Mouse (Mus musculus) forebrain, embryonic 13.5 days (tissue): ENCODE results near the gene Hoxb6. TPM values are rescaled to one million over a fixed set of nuclear protein-coding genes. Genes with fewer than 3 reads are reported as not detected.

Source experiments
- ATAC-seq: fragments of 200-750 bp; cut with Nextera tagmentation; 2 replicates; pipeline ENCODE4 v1.8.0; 2017
- H3K27ac ChIP-seq: fragments of 300-500 bp; sonication (generic); 2 replicates; pipeline ENCODE4 v1.5.1; 2015; ENCODE audit warnings: inconsistent platforms, mild to moderate bottlenecking, moderate library complexity
- H3K27me3 ChIP-seq: fragments of 300-500 bp; sonication (generic); 2 replicates; pipeline ENCODE4 v1.6.1; 2015; ENCODE audit warnings: mild to moderate bottlenecking, inconsistent platforms
- H3K36me3 ChIP-seq: fragments of 300-500 bp; sonication (generic); 2 replicates; pipeline ENCODE4 v1.6.1; 2015; ENCODE audit warnings: mild to moderate bottlenecking, inconsistent platforms; ENCODE audit not compliant: poor library complexity, severe bottlenecking
- H3K4me1 ChIP-seq: fragments of 300-500 bp; sonication (generic); 2 replicates; pipeline ENCODE4 v1.6.1; 2015; ENCODE audit warnings: inconsistent platforms
- H3K4me2 ChIP-seq: fragments of 300-500 bp; sonication (generic); 2 replicates; pipeline ENCODE4 v1.6.1; 2015; ENCODE audit warnings: inconsistent platforms, mild to moderate bottlenecking, moderate library complexity
- H3K4me3 ChIP-seq: fragments of 300-500 bp; sonication (generic); 2 replicates; pipeline ENCODE4 v1.5.1; 2015; ENCODE audit warnings: mild to moderate bottlenecking, inconsistent platforms
- H3K9ac ChIP-seq: fragments of 300-500 bp; sonication (generic); 2 replicates; pipeline ENCODE4 v1.6.1; 2015; ENCODE audit warnings: mild to moderate bottlenecking, inconsistent platforms
- H3K9me3 ChIP-seq: fragments of 300-500 bp; sonication (generic); replicated peaks from 2 replicates; pipeline ENCODE4 v1.6.1; 2016; ENCODE audit warnings: inconsistent platforms
- WGBS: fragments of 180-500 bp; shearing (Covaris S2); methylation state at CpG from one replicate; pipeline ENCODE4 v1.1.7; 2015; 5-methylcytosine and 5-hydroxymethylcytosine counted together
- polyA plus RNA-seq: library from polyadenylated mRNA; unstranded; fragments of >200 nt; fragmentation: Nextera tagmentation; extraction: Ambion mirVana; gene quantifications from 2 replicates; pipeline ENCODE4 v1.2.1, GENCODE M21; 2015

Gene Hoxb6
- polyA plus RNA-seq, 1 experiment from 2014 or later = not detected

- Histone ChIP-seq H3K9me3 (no peaks in the 10 kb centered on the region), H3K36me3 (no peaks in the 10 kb centered on the region), H3K27me3 (peaks cover 100% of the 10 kb centered on the region), H3K9ac (no peak overlapping the region), H3K4me1 (no peaks in the 10 kb centered on the region), H3K4me2 (no peak overlapping the region), H3K27ac (no peak overlapping the region), H3K4me3 (no peak overlapping the region)
- ATAC-seq = no peak
- 2% methylated on average over 24 of the region's 24 CpGs for WGBS
Observed at GRCm38 (mm10) chr11:96261323-96261890, 30.9 kb upstream of the Hoxb6 start.

GRCm38 (mm10) chr11:96262262-96262830, 29.9 kb upstream of the Hoxb6 start:
- Histone ChIP-seq H3K4me1 (no peaks in the 10 kb centered on the region), H3K27ac (no peak overlapping the region), H3K9ac (no peak overlapping the region), H3K36me3 (no peaks in the 10 kb centered on the region), H3K27me3 (peaks cover 100% of the 10 kb centered on the region), H3K4me3 (no peak overlapping the region), H3K9me3 (no peaks in the 10 kb centered on the region), H3K4me2 (no peak overlapping the region)
- ATAC-seq = no peak
- WGBS = 9% methylated on average over 6 of the region's 6 CpGs

GRCm38 (mm10) chr11:96263636-96264389, 28.5 kb upstream of the Hoxb6 start:
- H3K27me3 ChIP-seq = peaks cover 99% of the 10 kb centered on the region
- H3K4me2 ChIP-seq = no peak overlapping the region
- no peak overlapping the region for H3K9ac ChIP-seq
- H3K4me1 ChIP-seq = no peaks in the 10 kb centered on the region
- H3K4me3 ChIP-seq = no peak overlapping the region
- ATAC-seq = no peak
- H3K36me3 ChIP-seq = no peaks in the 10 kb centered on the region
- 1% methylated on average over 33 of the region's 33 CpGs for WGBS
- H3K9me3 ChIP-seq = no peaks in the 10 kb centered on the region
- no peak overlapping the region for H3K27ac ChIP-seq

GRCm38 (mm10) chr11:96264390-96265020, 27.8 kb upstream of the Hoxb6 start:
- no peak for ATAC-seq
- no peaks in the 10 kb centered on the region for H3K9me3 ChIP-seq
- H3K36me3 ChIP-seq = no peaks in the 10 kb centered on the region
- H3K27me3 ChIP-seq = peaks cover 99% of the 10 kb centered on the region
- no peak overlapping the region for H3K4me2 ChIP-seq
- WGBS = 3% methylated on average over 8 of the region's 8 CpGs
- no peak overlapping the region for H3K9ac ChIP-seq
- H3K27ac ChIP-seq = no peak overlapping the region
- no peaks in the 10 kb centered on the region for H3K4me1 ChIP-seq
- no peak overlapping the region for H3K4me3 ChIP-seq

GRCm38 (mm10) chr11:96265954-96266353, 26.3 kb upstream of the Hoxb6 start:
- no peaks in the 10 kb centered on the region for H3K4me1 ChIP-seq
- WGBS = 0% methylated on average over 7 of the region's 7 CpGs
- ATAC-seq = no peak

GRCm38 (mm10) chr11:96267021-96267920, 25.0 kb upstream of the Hoxb6 start:
- Histone ChIP-seq H3K4me1 (peaks cover 1% of the 10 kb centered on the region; the same call in 1 of the 2 replicates), H3K9ac (no peak overlapping the region), H3K9me3 (no peaks in the 10 kb centered on the region), H3K36me3 (no peaks in the 10 kb centered on the region), H3K4me2 (no peak overlapping the region), H3K4me3 (no peak overlapping the region), H3K27ac (no peak overlapping the region), H3K27me3 (peaks cover 99% of the 10 kb centered on the region)
- ATAC-seq = no peak
- WGBS = 8% methylated on average over 7 of the region's 7 CpGs

More at GRCm38 (mm10) chr11:96265954-96266353, 26.3 kb upstream of the Hoxb6 start:
- H3K27me3 ChIP-seq = peaks cover 99% of the 10 kb centered on the region
- H3K4me3 ChIP-seq = no peak overlapping the region
- no peak overlapping the region for H3K9ac ChIP-seq
- H3K9me3 ChIP-seq = no peaks in the 10 kb centered on the region
- H3K36me3 ChIP-seq = no peaks in the 10 kb centered on the region
- H3K4me2 ChIP-seq = no peak overlapping the region
- H3K27ac ChIP-seq = no peak overlapping the region

- H3K9me3 ChIP-seq = no peaks in the 10 kb centered on the region
- peaks cover 99% of the 10 kb centered on the region for H3K27me3 ChIP-seq
- no peak for ATAC-seq
- no peak overlapping the region for H3K27ac ChIP-seq
- H3K4me3 ChIP-seq = no peak overlapping the region
- peaks cover 4% of the 10 kb centered on the region; the same call in 1 of the 2 replicates for H3K4me1 ChIP-seq
- no peaks in the 10 kb centered on the region for H3K36me3 ChIP-seq
- 0% methylated on average over 1 of the region's 1 CpGs for WGBS
- H3K4me2 ChIP-seq = no peak overlapping the region
- H3K9ac ChIP-seq = no peak overlapping the region
Observed at GRCm38 (mm10) chr11:96268031-96268745, 24.1 kb upstream of the Hoxb6 start.

- no peaks in the 10 kb centered on the region for H3K36me3 ChIP-seq
- no peak overlapping the region for H3K9ac ChIP-seq
- H3K4me1 ChIP-seq = peaks cover 4% of the 10 kb centered on the region; the same call in 1 of the 2 replicates
- no peaks in the 10 kb centered on the region for H3K9me3 ChIP-seq
- no peak overlapping the region for H3K27ac ChIP-seq
- no peak overlapping the region for H3K4me2 ChIP-seq
- WGBS = under 1% methylated on average over 19 of the region's 19 CpGs
- ATAC-seq = no peak
- no peak overlapping the region for H3K4me3 ChIP-seq
- H3K27me3 ChIP-seq = peaks cover 99% of the 10 kb centered on the region
Observed at GRCm38 (mm10) chr11:96269869-96270268, 22.4 kb upstream of the Hoxb6 start.

GRCm38 (mm10) chr11:96270996-96271540, 21.2 kb upstream of the Hoxb6 start, which contains the start of gene Hoxb9:
TSS of gene Hoxb9 (plus strand) at chr11:96271457.
- peaks cover 4% of the 10 kb centered on the region; the same call in 1 of the 2 replicates for H3K4me1 ChIP-seq
- H3K27ac ChIP-seq = no peak within 1 kb of the TSS
- peaks cover 99% of the 10 kb centered on the region for H3K27me3 ChIP-seq
- no peaks in the 10 kb centered on the region for H3K36me3 ChIP-seq
- ATAC-seq = no peak
- H3K4me2 ChIP-seq = peak within 1 kb of the TSS; percentile 12; the same call in 1 of the 2 replicates
- 1% methylated on average over 37 of the region's 40 CpGs for WGBS
- no peaks in the 10 kb centered on the region for H3K9me3 ChIP-seq
- H3K9ac ChIP-seq = no peak within 1 kb of the TSS
- no peak within 1 kb of the TSS for H3K4me3 ChIP-seq

- Histone ChIP-seq H3K4me2 (no peak overlapping the region), H3K27ac (no peak overlapping the region), H3K9ac (no peak overlapping the region), H3K27me3 (peaks cover 99% of the 10 kb centered on the region), H3K4me3 (no peak overlapping the region), H3K9me3 (no peaks in the 10 kb centered on the region), H3K36me3 (no peaks in the 10 kb centered on the region), H3K4me1 (peaks cover 4% of the 10 kb centered on the region; the same call in 1 of the 2 replicates)
- WGBS = under 1% methylated on average over 43 of the region's 52 CpGs
- ATAC-seq = no peak
Observed at GRCm38 (mm10) chr11:96271541-96272011, 20.7 kb upstream of the Hoxb6 start.
